Mouse (Mus musculus): ENCODE measurements around the gene Txndc5.

- TF ChIP-seq POLR2AphosphoS2 (IDR thresholded peaks at IDR 0.05; ENCODE audit: low read depth, low read length) = no peak
- no peak for TF ChIP-seq RCOR1 (conservative IDR thresholded peaks at IDR 0.05; ENCODE audit: low read depth, low read length)
- no peak for TF ChIP-seq CTCF (conservative IDR thresholded peaks at IDR 0.05 in 1 of 2, IDR thresholded peaks at IDR 0.05 in 1 of 2; ENCODE audit: low read depth in 2 of 2, low read length in 2 of 2)
- no peak for TF ChIP-seq E2F4 (IDR thresholded peaks at IDR 0.05; ENCODE audit: insufficient replicate concordance, low read depth, low read length)
- no peak for TF ChIP-seq ZNF384 (IDR thresholded peaks at IDR 0.05; ENCODE audit: low read depth, low read length)
Observed at GRCm38 (mm10) chr13:38574668-38575067, 46.0 kb upstream of the Txndc5 start.

Measured in CH12.LX (cell line).